Mouse (Mus musculus) intestine, embryonic 15.5 days (tissue): ENCODE data around the gene Car7. TPM values are rescaled to one million over a fixed set of nuclear protein-coding genes. Genes with fewer than 3 reads are reported as not detected.

Experiments
- ATAC-seq: fragments of 200-750 bp; cut with Nextera tagmentation; 2 replicates; pipeline ENCODE4 v1.8.0; 2017; ENCODE audit warnings: moderate TSS enrichment, moderate library complexity
- H3K27ac ChIP-seq: fragments of 300-500 bp; sonication (generic); 2 replicates; pipeline ENCODE4 v1.5.1; 2015; ENCODE audit warnings: mild to moderate bottlenecking, inconsistent platforms
- H3K27me3 ChIP-seq: fragments of 300-500 bp; sonication (generic); replicated peaks from 2 replicates; pipeline ENCODE4 v1.6.1; 2015; ENCODE audit warnings: inconsistent platforms
- H3K36me3 ChIP-seq: fragments of 300-500 bp; sonication (generic); 2 replicates; pipeline ENCODE4 v1.6.1; 2015; ENCODE audit warnings: inconsistent platforms
- H3K4me1 ChIP-seq: fragments of 300-500 bp; sonication (generic); replicated peaks from 2 replicates; pipeline ENCODE4 v1.6.1; 2015; ENCODE audit warnings: inconsistent platforms
- H3K4me2 ChIP-seq: fragments of 300-500 bp; sonication (generic); replicated peaks from 2 replicates; pipeline ENCODE4 v1.6.1; 2015; ENCODE audit warnings: mild to moderate bottlenecking, inconsistent platforms
- H3K4me3 ChIP-seq: fragments of 300-500 bp; sonication (generic); replicated peaks from 2 replicates; pipeline ENCODE4 v1.5.1; 2015; ENCODE audit warnings: inconsistent platforms
- H3K9ac ChIP-seq: fragments of 300-500 bp; sonication (generic); 2 replicates; pipeline ENCODE4 v1.6.1; 2015; ENCODE audit warnings: inconsistent platforms
- H3K9me3 ChIP-seq: fragments of 300-500 bp; sonication (generic); 2 replicates; pipeline ENCODE4 v1.6.1; 2016; ENCODE audit warnings: inconsistent platforms
- WGBS: fragments of 180-500 bp; shearing (Covaris S2); methylation state at CpG from one replicate; pipeline ENCODE4 v1.1.7; 2015; 5-methylcytosine and 5-hydroxymethylcytosine counted together
- polyA plus RNA-seq: library from polyadenylated mRNA; unstranded; fragments of >200 nt; fragmentation: Nextera tagmentation; extraction: Ambion mirVana; gene quantifications from 2 replicates; pipeline ENCODE4 v1.2.1, GENCODE M21; 2015

Car7 gene
- polyA plus RNA-seq, 1 experiment from 2014 or later: 1.1 TPM

DNA sequence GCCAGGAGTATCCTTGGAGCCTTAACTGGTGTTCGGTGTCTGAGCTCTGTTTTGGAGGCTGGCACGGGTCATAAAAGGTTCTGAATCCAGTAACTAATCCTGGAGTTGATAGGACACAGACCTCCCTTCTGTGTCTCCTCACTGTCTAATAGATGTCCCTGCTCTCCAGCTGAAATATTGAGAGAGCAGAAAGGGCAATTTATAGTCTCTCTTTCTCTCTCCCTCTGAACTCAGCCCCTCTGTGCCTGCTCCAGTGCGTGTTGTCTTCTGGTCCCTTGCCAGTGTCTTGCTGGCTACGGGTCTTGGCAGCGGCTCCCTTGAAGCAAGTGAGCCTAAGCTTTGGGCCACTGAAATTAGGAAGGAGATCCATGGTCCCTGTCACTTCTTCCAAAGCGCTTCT is 63.2 kb downstream of the Car7 start:
- no peak for ATAC-seq
- Histone ChIP-seq H3K27ac (no peak overlapping the region), H3K4me1 (peaks cover 13% of the 10 kb centered on the region; the same call in 1 of the 2 replicates), H3K4me3 (no peak overlapping the region), H3K27me3 (no peaks in the 10 kb centered on the region), H3K4me2 (no peak overlapping the region), H3K9ac (0 out of 2 replicates have a peak overlapping the region, but pooled peaks have one; percentile 20), H3K36me3 (peaks cover 14% of the 10 kb centered on the region), H3K9me3 (no peaks in the 10 kb centered on the region)
- WGBS: 45% methylated on average over 6 of the region's 6 CpGs

DNA sequence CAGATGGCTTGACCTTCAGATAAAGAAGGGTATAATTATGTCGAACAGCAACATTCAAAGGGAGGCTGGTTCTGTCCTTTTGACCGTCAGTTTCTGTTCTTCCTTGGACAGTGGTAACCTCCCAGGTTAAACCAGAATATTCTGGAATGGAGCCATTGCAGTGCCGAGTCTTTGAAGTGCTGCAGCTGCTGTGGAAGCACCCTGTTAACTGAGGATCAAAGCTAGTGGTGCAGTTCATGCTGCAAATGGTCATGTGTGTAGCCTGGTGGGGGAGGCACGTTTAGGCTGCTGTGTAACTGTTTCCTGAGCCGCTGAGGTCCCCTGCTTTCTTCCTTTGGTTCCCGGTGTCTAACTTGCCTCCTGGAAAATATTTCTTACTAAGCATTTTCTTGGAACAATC is 64.0 kb downstream of the Car7 start:
- peaks cover 15% of the 10 kb centered on the region; the same call in 1 of the 2 replicates for H3K4me1 ChIP-seq
- no peak overlapping the region for H3K4me2 ChIP-seq
- 35% methylated on average over 6 of the region's 6 CpGs for WGBS
- no peak overlapping the region for H3K4me3 ChIP-seq
- no peak overlapping the region for H3K27ac ChIP-seq
- H3K36me3 ChIP-seq: peaks cover 14% of the 10 kb centered on the region
- no peaks in the 10 kb centered on the region for H3K27me3 ChIP-seq
- ATAC-seq: no peak
- H3K9ac ChIP-seq: no peak overlapping the region
- H3K9me3 ChIP-seq: no peaks in the 10 kb centered on the region

Other genes starting within 250 kb of the Car7 start
- not detected in 2 replicates for gene Cmtm2a, start 241.5 kb upstream of the Car7 start, polyA plus RNA-seq
- not detected in 2 replicates for gene Gm45711, start 224.6 kb upstream of the Car7 start, polyA plus RNA-seq
- not detected in 2 replicates for gene Cmtm1, start 224.5 kb upstream of the Car7 start, polyA plus RNA-seq
- gene Gm11020, start 213.1 kb upstream of the Car7 start, polyA plus RNA-seq: not detected in 2 replicates
- not detected in 2 replicates for gene Cmtm2b, start 212.5 kb upstream of the Car7 start, polyA plus RNA-seq
- gene Cmtm3, start 195.3 kb upstream of the Car7 start, polyA plus RNA-seq: 111 and 126 TPM in 2 replicates
- 6.3 and 6.9 TPM in 2 replicates for gene Cmtm4, start 138.9 kb upstream of the Car7 start, polyA plus RNA-seq
- 46.0 and 46.1 TPM in 2 replicates for gene Dync1li2, start 91.6 kb upstream of the Car7 start, polyA plus RNA-seq
- gene Terb1, start 24.8 kb upstream of the Car7 start, polyA plus RNA-seq: 0.15 and 0.41 TPM in 2 replicates
- gene Nae1, start 52 bp upstream of the Car7 start, polyA plus RNA-seq: 73.7 and 83.5 TPM in 2 replicates
- 16.1 and 17.0 TPM in 2 replicates for gene Pdp2, start 56.8 kb downstream of the Car7 start, polyA plus RNA-seq
- gene Cdh16, start 89.7 kb downstream of the Car7 start, polyA plus RNA-seq: 0.56 and 0.79 TPM in 2 replicates
- 4.6 and 4.8 TPM in 2 replicates for gene Rrad, start 96.6 kb downstream of the Car7 start, polyA plus RNA-seq
- gene Ciao2b, start 107.3 kb downstream of the Car7 start, polyA plus RNA-seq: 93.2 and 101 TPM in 2 replicates
- gene Ces2a, start 199.3 kb downstream of the Car7 start, polyA plus RNA-seq: 5.1 and 5.4 TPM in 2 replicates